Mouse (Mus musculus): ENCODE data around the gene 1810024B03Rik. TPM values are rescaled to one million over a fixed set of nuclear protein-coding genes. Genes with fewer than 3 reads are reported as not detected.

Gene 1810024B03Rik
- total RNA-seq, 1 experiment = 1.8 TPM

GRCm38 (mm10) chr2:127251880-127252527, 43.9 kb upstream of the 1810024B03Rik start:
- TF ChIP-seq MAFK (IDR thresholded peaks at IDR 0.05; ENCODE audit: insufficient read depth, low read depth, low read length) = no peak
- H3K4me3 ChIP-seq (ENCODE audit: insufficient read depth in 1 of 2, low read depth in 1 of 2, low read length in 2 of 2, poor library complexity in 1 of 2, severe bottlenecking in 1 of 2) = no peak overlapping the region
- H3K4me1 ChIP-seq (ENCODE audit: control insufficient read depth in 2 of 2, insufficient read depth in 2 of 2, low read length in 2 of 2, poor library complexity in 1 of 2) = peaks cover 0 to 4% of the 10 kb centered on the region in 2 experiments; a peak in 2 of 4 replicates
- in situ Hi-C loops (cut with MboI; ENCODE audit: low sequenced_read_pairs in 2 of 2, unreplicated experiment in 2 of 2) = no loop called here
- no peak overlapping the region for H3K27ac ChIP-seq (ENCODE audit: insufficient read depth, low read depth, low read length, poor library complexity, severe bottlenecking)
- DNase-seq (ENCODE audit: low read depth, low spot score) = no peak
- H3K9ac ChIP-seq (ENCODE audit: insufficient read depth, low read depth, low read length, poor library complexity, severe bottlenecking) = no peak overlapping the region
- H3K36me3 ChIP-seq (ENCODE audit: control insufficient read depth, insufficient read depth, low read length, poor library complexity, severe bottlenecking) = peaks cover 4% of the 10 kb centered on the region; the same call in 1 of the 2 replicates
- H3K9me3 ChIP-seq (ENCODE audit: control insufficient read depth, insufficient read depth, low read depth, low read length) = no peaks in the 10 kb centered on the region

GRCm38 (mm10) chr2:127251457-127251856, 43.4 kb upstream of the 1810024B03Rik start:
- TF ChIP-seq ZNF384 (IDR thresholded peaks at IDR 0.05; ENCODE audit: low read depth, low read length) (no peak), ZC3H11A (IDR thresholded peaks at IDR 0.05; ENCODE audit: borderline replicate concordance, low read depth, low read length) (no peak), HCFC1 (IDR thresholded peaks at IDR 0.05; ENCODE audit: borderline replicate concordance, insufficient read depth, low read length) (no peak), MAFK (IDR thresholded peaks at IDR 0.05; ENCODE audit: insufficient read depth, low read depth, low read length) (no peak), CHD2 (IDR thresholded peaks at IDR 0.05; ENCODE audit: low read depth, low read length) (no peak)
- Histone ChIP-seq H3K4me3 (ENCODE audit: insufficient read depth in 1 of 2, low read depth in 1 of 2, low read length in 2 of 2, poor library complexity in 1 of 2, severe bottlenecking in 1 of 2) (no peak overlapping the region), H3K9ac (ENCODE audit: insufficient read depth, low read depth, low read length, poor library complexity, severe bottlenecking) (no peak overlapping the region), H3K9me3 (ENCODE audit: control insufficient read depth, insufficient read depth, low read depth, low read length) (no peaks in the 10 kb centered on the region), H3K27ac (ENCODE audit: insufficient read depth, low read depth, low read length, poor library complexity, severe bottlenecking) (no peak overlapping the region), H3K4me1 (ENCODE audit: control insufficient read depth in 2 of 2, insufficient read depth in 2 of 2, low read length in 2 of 2, poor library complexity in 1 of 2) (peaks cover 0 to 6% of the 10 kb centered on the region in 2 experiments; a peak in 2 of 4 replicates), H3K36me3 (ENCODE audit: control insufficient read depth, insufficient read depth, low read length, poor library complexity, severe bottlenecking) (peaks cover 2% of the 10 kb centered on the region; the same call in 1 of the 2 replicates)
- DNase-seq (ENCODE audit: low read depth, low spot score) = no peak
- in situ Hi-C loops (cut with MboI; ENCODE audit: low sequenced_read_pairs in 2 of 2, unreplicated experiment in 2 of 2) = no loop called here

- no peaks in the 10 kb centered on the region for H3K9me3 ChIP-seq (ENCODE audit: control insufficient read depth, insufficient read depth, low read depth, low read length)
- in situ Hi-C loops (cut with MboI; ENCODE audit: low sequenced_read_pairs in 2 of 2, unreplicated experiment in 2 of 2) = no loop called here
- H3K4me3 ChIP-seq (ENCODE audit: insufficient read depth in 1 of 2, low read depth in 1 of 2, low read length in 2 of 2, poor library complexity in 1 of 2, severe bottlenecking in 1 of 2) = no peak overlapping the region
- no peak for DNase-seq (ENCODE audit: low read depth, low spot score)
- H3K4me1 ChIP-seq (ENCODE audit: control insufficient read depth in 2 of 2, insufficient read depth in 2 of 2, low read length in 2 of 2, poor library complexity in 1 of 2) = peaks cover 0 to 6% of the 10 kb centered on the region in 2 experiments; a peak in 2 of 4 replicates
- no peak overlapping the region for H3K27ac ChIP-seq (ENCODE audit: insufficient read depth, low read depth, low read length, poor library complexity, severe bottlenecking)
- H3K36me3 ChIP-seq (ENCODE audit: control insufficient read depth, insufficient read depth, low read length, poor library complexity, severe bottlenecking) = no peaks in the 10 kb centered on the region; the same call in 1 of the 2 replicates
- H3K9ac ChIP-seq (ENCODE audit: insufficient read depth, low read depth, low read length, poor library complexity, severe bottlenecking) = no peak overlapping the region
- TF ChIP-seq ZC3H11A (IDR thresholded peaks at IDR 0.05; ENCODE audit: borderline replicate concordance, low read depth, low read length) = no peak
- no peak for TF ChIP-seq MAFK (IDR thresholded peaks at IDR 0.05; ENCODE audit: insufficient read depth, low read depth, low read length)
- no peak for TF ChIP-seq HCFC1 (IDR thresholded peaks at IDR 0.05; ENCODE audit: borderline replicate concordance, insufficient read depth, low read length)
- TF ChIP-seq ZNF384 (IDR thresholded peaks at IDR 0.05; ENCODE audit: low read depth, low read length) = no peak
- TF ChIP-seq CHD2 (IDR thresholded peaks at IDR 0.05; ENCODE audit: low read depth, low read length) = no peak
Measured at GRCm38 (mm10) chr2:127250291-127251008, 42.4 kb upstream of the 1810024B03Rik start.

- H3K9me3 ChIP-seq (ENCODE audit: control insufficient read depth, insufficient read depth, low read depth, low read length) = no peaks in the 10 kb centered on the region
- H3K4me1 ChIP-seq (ENCODE audit: control insufficient read depth in 2 of 2, insufficient read depth in 2 of 2, low read length in 2 of 2, poor library complexity in 1 of 2) = peaks cover 0 to 6% of the 10 kb centered on the region in 2 experiments; a peak in 2 of 4 replicates
- peak overlapping the region; percentile 90 for H3K9ac ChIP-seq (ENCODE audit: insufficient read depth, low read depth, low read length, poor library complexity, severe bottlenecking)
- H3K27ac ChIP-seq (ENCODE audit: insufficient read depth, low read depth, low read length, poor library complexity, severe bottlenecking) = peak overlapping the region; percentile 72; the same call in 1 of the 2 replicates
- peak overlapping the region; percentile 97 to 99 for H3K4me3 ChIP-seq (ENCODE audit: insufficient read depth in 1 of 2, low read depth in 1 of 2, low read length in 2 of 2, poor library complexity in 1 of 2, severe bottlenecking in 1 of 2)
- peaks cover 7% of the 10 kb centered on the region for H3K36me3 ChIP-seq (ENCODE audit: control insufficient read depth, insufficient read depth, low read length, poor library complexity, severe bottlenecking)
- in situ Hi-C loops (cut with MboI; ENCODE audit: low sequenced_read_pairs in 2 of 2, unreplicated experiment in 2 of 2) = loop anchor here (25.0 kb wide), 2 partner anchors 1389 to 1864 kb away; partner anchors contain the start of gene Polr1b (in 1 of the 2)
- TF ChIP-seq ZC3H11A (IDR thresholded peaks at IDR 0.05; ENCODE audit: borderline replicate concordance, low read depth, low read length) (no peak), CHD2 (IDR thresholded peaks at IDR 0.05; ENCODE audit: low read depth, low read length) (no peak), HCFC1 (IDR thresholded peaks at IDR 0.05; ENCODE audit: borderline replicate concordance, insufficient read depth, low read length) (no peak), ZNF384 (IDR thresholded peaks at IDR 0.05; ENCODE audit: low read depth, low read length) (no peak), MAFK (IDR thresholded peaks at IDR 0.05; ENCODE audit: insufficient read depth, low read depth, low read length) (no peak)
- no peak for DNase-seq (ENCODE audit: low read depth, low spot score)
Measured at GRCm38 (mm10) chr2:127248334-127249004, 40.4 kb upstream of the 1810024B03Rik start.

All from ES-E14 (cell line).